Mouse (Mus musculus) limb, embryonic 11.5 days (tissue): Measurements from ENCODE around the gene Fam110a. TPM values are rescaled to one million over a fixed set of nuclear protein-coding genes. Genes with fewer than 3 reads are reported as not detected.

Experiments
- ATAC-seq: fragments of 200-750 bp; cut with Nextera tagmentation; 2 replicates; pipeline ENCODE4 v1.8.0; 2017; ENCODE audit warnings: low read depth; ENCODE audit not compliant: insufficient number of reproducible peaks, low FRiP score, low TSS enrichment
- DNase-seq: peaks from one replicate; pipeline ENCODE4 v3.0.0-alpha.2; 2015; ENCODE audit warnings: low spot score
- H3K27ac ChIP-seq: fragments of 300-500 bp; sonication (generic); replicated peaks from 2 replicates; pipeline ENCODE4 v1.5.1; 2014; ENCODE audit warnings: low read depth, mild to moderate bottlenecking, low read length
- H3K27me3 ChIP-seq: fragments of 300-500 bp; sonication (generic); 2 replicates; pipeline ENCODE4 v1.6.1; 2014; ENCODE audit warnings: mild to moderate bottlenecking, low read length, mixed read lengths; ENCODE audit not compliant: control insufficient read depth, insufficient read depth
- H3K36me3 ChIP-seq: fragments of 300-500 bp; sonication (generic); 2 replicates; pipeline ENCODE4 v1.6.1; 2014; ENCODE audit warnings: mild to moderate bottlenecking, low read length, moderate library complexity, mixed read lengths; ENCODE audit not compliant: control insufficient read depth, insufficient read depth
- H3K4me1 ChIP-seq: fragments of 300-500 bp; sonication (generic); 2 replicates; pipeline ENCODE4 v1.6.1; 2014; ENCODE audit warnings: low read length, mixed read lengths; ENCODE audit not compliant: control insufficient read depth, insufficient read depth
- H3K4me2 ChIP-seq: fragments of 300-500 bp; sonication (generic); 2 replicates; pipeline ENCODE4 v1.6.1; 2014; ENCODE audit warnings: low read depth, mild to moderate bottlenecking, moderate library complexity; ENCODE audit not compliant: severe bottlenecking
- H3K4me3 ChIP-seq: fragments of 300-500 bp; sonication (generic); 2 replicates; pipeline ENCODE4 v1.5.1; 2014; ENCODE audit warnings: low read depth, low read length
- H3K9ac ChIP-seq: fragments of 300-500 bp; sonication (generic); 2 replicates; pipeline ENCODE4 v1.6.1; 2014; ENCODE audit warnings: mild to moderate bottlenecking, low read length
- H3K9me3 ChIP-seq: fragments of 300-500 bp; sonication (generic); 2 replicates; pipeline ENCODE4 v1.6.1; 2016; ENCODE audit warnings: low read length; ENCODE audit not compliant: control insufficient read depth
- WGBS: fragments of 180-500 bp; shearing (Covaris S2); extraction: QIAGEN DNeasy Blood & Tissue Kit; methylation state at CpG from one replicate; pipeline ENCODE4 v1.1.7; 2014; 5-methylcytosine and 5-hydroxymethylcytosine counted together
- polyA plus RNA-seq: library from polyadenylated mRNA; unstranded; fragments of >200 nt; fragmentation: Nextera tagmentation; extraction: Ambion mirVana; gene quantifications from 2 replicates; pipeline ENCODE4 v1.2.1, GENCODE M21; 2014

Fam110a gene
- polyA plus RNA-seq: 31.7 and 32.9 TPM in 2 replicates

DNA sequence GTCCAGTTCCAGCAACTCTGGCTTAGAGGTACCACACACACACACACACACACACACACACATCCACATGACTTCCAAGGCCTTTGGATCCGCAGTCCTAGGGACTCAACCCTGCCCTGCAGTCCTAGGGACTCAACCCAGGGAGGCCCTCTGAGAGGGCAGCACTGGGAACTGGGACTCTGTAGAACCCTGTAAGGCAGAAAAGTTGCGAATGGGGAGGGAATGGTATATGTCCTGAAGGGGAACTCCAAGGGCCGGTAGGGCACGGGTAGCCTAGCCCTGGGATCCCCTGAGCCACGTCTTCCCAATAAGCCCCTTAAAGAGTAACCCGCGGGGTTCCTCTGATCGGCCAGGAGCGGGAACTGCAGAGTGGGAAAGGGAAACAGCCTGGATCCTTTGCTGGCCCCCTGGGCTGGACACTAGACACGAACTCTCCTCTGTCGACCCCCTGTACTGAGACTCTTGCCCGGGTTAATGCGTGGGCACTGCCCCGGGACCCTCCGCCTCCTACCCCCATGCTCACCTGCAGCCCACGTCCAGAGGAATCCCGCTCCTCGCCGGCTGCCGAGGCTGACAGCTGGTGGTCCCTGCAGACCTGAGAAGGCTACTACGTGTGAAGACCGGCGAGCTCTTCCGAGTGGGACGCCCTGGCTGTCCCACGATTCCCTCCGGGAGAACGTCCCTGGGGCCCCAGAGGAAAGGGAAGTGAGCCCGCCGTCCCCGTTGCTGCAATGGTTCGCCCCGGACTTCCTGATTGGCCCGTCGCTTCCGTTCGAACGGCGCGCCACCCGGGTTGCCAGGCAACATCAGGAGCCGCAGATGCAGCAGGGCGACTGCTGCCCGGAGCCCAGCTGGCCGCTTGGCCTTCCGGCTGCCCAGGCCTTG, at the start of gene Fam110a:
Gene Fam110a, minus strand, starts transcription at position 750 of the 885 bp plus-strand sequence.
- Histone ChIP-seq H3K36me3 (no peaks in the 10 kb centered on the region), H3K4me2 (peak within 1 kb of the TSS; percentile 68), H3K4me3 (peak within 1 kb of the TSS; percentile 82), H3K9ac (peak within 1 kb of the TSS; percentile 83), H3K27me3 (peaks cover under 1% of the 10 kb centered on the region; the same call in 1 of the 2 replicates), H3K9me3 (no peaks in the 10 kb centered on the region), H3K27ac (peak within 1 kb of the TSS; percentile 26), H3K4me1 (peaks cover 22% of the 10 kb centered on the region)
- WGBS: under 1% methylated on average over 46 of the region's 46 CpGs
- DNase-seq (peak; percentile 91), ATAC-seq (peak; percentile 80)

DNA sequence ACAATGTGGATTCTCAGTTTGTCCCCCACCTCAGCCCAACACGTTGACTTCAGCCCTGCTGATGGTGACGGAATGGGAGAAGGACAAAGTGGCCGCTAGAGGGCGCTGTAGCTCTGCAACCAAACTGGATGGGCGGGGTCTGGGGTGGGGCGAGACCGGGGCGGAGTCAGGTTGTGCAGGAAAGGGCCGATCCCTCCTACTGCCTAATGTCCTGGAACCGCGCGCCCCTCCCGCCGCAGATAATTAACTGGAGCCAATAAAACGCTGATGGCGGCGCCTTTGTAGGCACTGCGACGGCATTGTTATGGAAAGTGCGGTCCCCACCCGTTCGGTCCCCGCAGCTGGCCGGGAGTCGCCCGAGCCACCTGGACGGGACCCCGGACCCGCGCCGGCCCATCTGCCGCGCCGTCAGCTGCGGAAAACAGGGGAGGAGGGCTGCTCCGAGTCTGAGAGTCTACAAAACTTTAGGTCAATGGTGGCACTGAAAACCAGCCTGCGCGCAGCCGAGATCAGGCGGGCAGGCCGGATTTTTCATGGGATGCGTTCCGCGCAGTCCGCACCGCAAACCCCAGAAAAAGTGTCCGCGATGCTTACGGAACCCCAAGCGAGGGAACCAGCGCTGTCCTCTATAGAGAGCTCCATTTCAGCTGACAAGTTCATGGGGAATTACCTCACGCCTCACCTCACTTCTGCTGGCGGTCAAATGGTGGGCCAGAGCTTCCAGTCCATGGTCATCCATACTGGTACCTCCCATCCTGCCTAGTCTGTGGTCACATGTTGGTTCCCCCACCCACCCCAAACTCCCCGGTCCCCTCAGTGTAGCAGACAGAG, 49.4 kb upstream of the Fam110a start:
- under 1% methylated on average over 54 of the region's 54 CpGs for WGBS
- Histone ChIP-seq H3K4me3 (peak overlapping the region; percentile 59), H3K4me1 (no peaks in the 10 kb centered on the region), H3K4me2 (peak overlapping the region; percentile 58), H3K27ac (no peak overlapping the region), H3K9ac (peak overlapping the region; percentile 63), H3K9me3 (no peaks in the 10 kb centered on the region), H3K36me3 (no peaks in the 10 kb centered on the region), H3K27me3 (peaks cover 11% of the 10 kb centered on the region; the same call in 1 of the 2 replicates)
- DNase-seq (peak; percentile 97), ATAC-seq (peak; percentile 91)

DNA sequence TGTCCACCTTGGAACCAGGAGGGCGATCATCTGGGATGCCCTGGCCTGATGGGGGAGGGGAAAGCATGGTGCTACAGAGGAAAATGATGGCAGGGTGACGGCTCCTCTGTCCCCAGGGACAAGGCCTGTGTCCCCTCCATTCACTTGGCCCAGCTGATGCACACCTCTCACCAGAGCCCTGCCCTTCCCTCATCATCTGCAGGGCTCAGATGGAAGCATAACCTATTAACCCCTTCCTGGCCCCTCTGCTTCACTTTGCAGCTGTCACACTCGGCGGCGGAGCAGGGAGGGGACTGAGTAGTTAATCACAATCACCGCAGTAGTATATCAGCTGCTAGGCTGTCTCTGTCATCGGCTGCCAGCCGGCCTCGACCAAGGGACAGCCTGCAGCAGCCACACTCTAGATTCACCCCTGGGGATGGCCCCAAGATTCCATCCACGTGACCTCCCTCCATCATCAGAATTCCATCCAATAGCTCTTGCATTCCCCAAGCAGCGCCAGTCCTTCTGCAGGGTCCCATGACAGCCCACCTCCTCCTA, 44.9 kb upstream of the Fam110a start:
- H3K27me3 ChIP-seq: peaks cover 3% of the 10 kb centered on the region; the same call in 1 of the 2 replicates
- ATAC-seq (no peak), DNase-seq (no peak)
- H3K9ac ChIP-seq: no peak overlapping the region
- no peaks in the 10 kb centered on the region for H3K4me1 ChIP-seq
- H3K9me3 ChIP-seq: no peaks in the 10 kb centered on the region
- no peak overlapping the region for H3K27ac ChIP-seq
- WGBS: 45% methylated on average over 11 of the region's 11 CpGs
- H3K36me3 ChIP-seq: no peaks in the 10 kb centered on the region
- no peak overlapping the region for H3K4me3 ChIP-seq
- H3K4me2 ChIP-seq: no peak overlapping the region

DNA sequence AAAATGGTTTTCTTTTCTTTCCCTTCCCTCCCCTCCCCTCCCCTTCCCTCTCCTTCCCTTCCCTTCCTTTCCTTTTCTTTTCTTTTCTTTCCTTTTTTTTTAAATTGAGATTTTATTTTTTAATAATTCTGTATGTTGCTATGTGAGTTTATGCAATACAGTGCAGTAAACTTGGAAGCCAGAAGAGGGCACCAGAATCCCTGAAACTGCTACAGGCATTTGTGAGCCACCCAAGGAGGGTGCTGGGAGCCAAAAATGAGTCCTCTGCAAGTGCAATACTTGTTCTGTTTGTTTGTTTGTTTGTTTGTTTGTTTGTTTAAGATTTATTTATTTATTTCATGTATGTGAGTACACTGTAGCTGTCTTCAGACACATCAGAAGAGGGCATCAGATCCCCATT, 42.0 kb upstream of the Fam110a start:
- ATAC-seq: no peak
- no peak for DNase-seq
- Histone ChIP-seq H3K36me3 (no peaks in the 10 kb centered on the region), H3K27ac (no peak overlapping the region), H3K27me3 (no peaks in the 10 kb centered on the region; the same call in 1 of the 2 replicates), H3K4me2 (no peak overlapping the region), H3K4me1 (no peaks in the 10 kb centered on the region), H3K9me3 (no peaks in the 10 kb centered on the region), H3K4me3 (no peak overlapping the region), H3K9ac (no peak overlapping the region)

DNA sequence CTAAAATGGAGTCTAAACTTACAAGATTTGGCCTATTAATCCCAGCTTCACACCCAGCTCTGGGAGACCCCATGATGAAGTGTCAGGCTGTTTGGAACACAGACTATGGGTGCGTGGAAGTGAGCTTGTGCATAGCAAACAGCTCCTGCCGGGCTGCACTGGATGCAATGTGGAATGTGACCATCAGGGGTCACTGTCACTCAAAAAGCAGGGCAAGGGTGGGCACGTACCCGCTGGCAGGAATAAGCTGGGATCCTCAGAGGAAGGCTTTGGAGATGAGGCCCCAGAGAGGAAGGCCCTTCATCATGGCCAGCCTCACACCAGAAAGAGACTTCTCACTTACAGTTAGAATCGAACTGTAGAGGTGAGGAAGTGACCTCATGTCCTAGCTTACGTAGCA, 40.2 kb upstream of the Fam110a start:
- no peak overlapping the region for H3K27ac ChIP-seq
- DNase-seq (peak; percentile 79), ATAC-seq (no peak)
- no peak overlapping the region for H3K4me3 ChIP-seq
- H3K9ac ChIP-seq: no peak overlapping the region
- H3K4me1 ChIP-seq: no peaks in the 10 kb centered on the region
- H3K36me3 ChIP-seq: no peaks in the 10 kb centered on the region
- H3K4me2 ChIP-seq: no peak overlapping the region
- no peaks in the 10 kb centered on the region for H3K9me3 ChIP-seq
- WGBS: 23% methylated on average over 6 of the region's 6 CpGs
- H3K27me3 ChIP-seq: no peaks in the 10 kb centered on the region; the same call in 1 of the 2 replicates

DNA sequence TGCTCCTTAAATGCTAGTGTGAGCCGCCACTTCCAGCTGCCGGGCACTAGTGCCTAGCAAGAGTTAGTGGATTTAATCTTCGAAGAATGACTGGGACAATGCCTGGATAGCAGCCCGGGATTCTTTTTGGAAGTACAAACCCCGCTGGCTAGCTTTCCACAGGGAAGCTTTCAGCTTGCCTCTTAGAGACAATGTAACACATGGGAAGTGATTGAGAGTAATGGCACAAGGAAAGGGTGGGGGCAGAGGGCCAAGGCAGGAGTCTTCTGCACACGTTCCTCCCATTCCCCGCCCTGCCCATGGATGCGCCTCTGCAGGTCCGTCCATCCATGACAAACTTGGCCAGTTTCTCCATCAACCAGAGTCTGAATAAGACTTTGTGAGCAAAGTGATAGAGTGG, 36.6 kb upstream of the Fam110a start:
- no peak for ATAC-seq
- no peaks in the 10 kb centered on the region for H3K9me3 ChIP-seq
- no peak for DNase-seq
- no peak overlapping the region for H3K27ac ChIP-seq
- 81% methylated on average over 9 of the region's 9 CpGs for WGBS
- no peaks in the 10 kb centered on the region for H3K27me3 ChIP-seq
- no peaks in the 10 kb centered on the region for H3K36me3 ChIP-seq
- H3K4me2 ChIP-seq: no peak overlapping the region
- H3K4me1 ChIP-seq: no peaks in the 10 kb centered on the region
- no peak overlapping the region for H3K4me3 ChIP-seq
- no peak overlapping the region for H3K9ac ChIP-seq

DNA sequence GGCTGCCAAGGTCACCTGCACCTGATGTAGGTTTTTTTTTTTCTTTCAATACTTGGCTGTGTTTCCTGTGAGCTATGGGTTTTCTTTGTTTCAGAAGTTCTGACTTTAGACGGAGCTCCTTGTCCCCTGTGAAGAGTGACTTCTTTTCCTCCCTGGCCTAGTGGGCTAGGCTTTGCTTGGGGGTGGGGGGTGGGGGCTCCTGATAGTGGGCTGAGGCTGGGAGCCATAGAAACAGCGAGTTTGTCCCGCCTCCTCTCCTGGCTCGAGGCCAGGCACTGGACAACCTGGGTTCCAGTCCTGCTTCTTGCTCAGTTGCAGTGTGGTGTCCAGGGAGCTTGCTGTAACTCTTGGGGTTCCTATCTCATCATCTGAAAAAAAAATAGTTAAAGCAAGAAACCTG, 36.0 kb upstream of the Fam110a start:
- Histone ChIP-seq H3K9me3 (no peaks in the 10 kb centered on the region), H3K4me2 (no peak overlapping the region), H3K27me3 (no peaks in the 10 kb centered on the region), H3K4me3 (no peak overlapping the region), H3K36me3 (no peaks in the 10 kb centered on the region), H3K27ac (no peak overlapping the region), H3K4me1 (no peaks in the 10 kb centered on the region), H3K9ac (no peak overlapping the region)
- DNase-seq (no peak), ATAC-seq (no peak)
- WGBS: 56% methylated on average over 4 of the region's 4 CpGs

DNA sequence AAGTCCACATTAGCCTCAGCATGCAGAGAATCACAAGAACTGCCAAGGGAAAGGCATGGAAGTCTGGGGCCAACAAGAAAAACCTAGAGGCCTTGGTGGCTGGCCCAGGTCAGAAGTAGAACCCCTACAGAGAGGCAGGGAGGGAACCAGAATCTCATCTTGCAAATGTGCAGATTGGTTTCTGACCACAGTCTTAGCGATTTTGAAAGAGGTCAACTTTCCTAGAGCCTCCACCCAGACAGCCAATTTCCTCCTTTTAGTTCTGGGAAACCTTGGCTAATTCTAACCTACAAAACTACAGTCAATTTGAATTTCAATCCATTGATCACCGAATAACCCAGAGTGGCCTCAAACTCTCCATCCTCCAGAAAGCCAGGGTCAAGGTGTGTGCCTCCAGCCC, 32.7 kb upstream of the Fam110a start:
- Histone ChIP-seq H3K4me2 (no peak overlapping the region), H3K36me3 (no peaks in the 10 kb centered on the region), H3K4me1 (no peaks in the 10 kb centered on the region), H3K27ac (no peak overlapping the region), H3K4me3 (no peak overlapping the region), H3K27me3 (no peaks in the 10 kb centered on the region), H3K9me3 (no peaks in the 10 kb centered on the region), H3K9ac (no peak overlapping the region)
- ATAC-seq: no peak
- WGBS: 70% methylated on average over 2 of the region's 2 CpGs
- DNase-seq: no peak
